Mouse (Mus musculus) liver, postnatal 0 days (tissue): ENCODE measurements around the gene Aox1.

Experiments used
- CTCF ChIP-seq: sonication (generic); IDR thresholded peaks from 2 replicates; pipeline ENCODE4 v1.5.1; 2016; ENCODE audit warnings: antibody characterized with exemption, low read depth
- EP300 ChIP-seq: IDR thresholded peaks from 2 replicates; pipeline ENCODE4 v1.6.1; 2016; ENCODE audit warnings: antibody characterized with exemption, low read depth, mild to moderate bottlenecking

DNA sequence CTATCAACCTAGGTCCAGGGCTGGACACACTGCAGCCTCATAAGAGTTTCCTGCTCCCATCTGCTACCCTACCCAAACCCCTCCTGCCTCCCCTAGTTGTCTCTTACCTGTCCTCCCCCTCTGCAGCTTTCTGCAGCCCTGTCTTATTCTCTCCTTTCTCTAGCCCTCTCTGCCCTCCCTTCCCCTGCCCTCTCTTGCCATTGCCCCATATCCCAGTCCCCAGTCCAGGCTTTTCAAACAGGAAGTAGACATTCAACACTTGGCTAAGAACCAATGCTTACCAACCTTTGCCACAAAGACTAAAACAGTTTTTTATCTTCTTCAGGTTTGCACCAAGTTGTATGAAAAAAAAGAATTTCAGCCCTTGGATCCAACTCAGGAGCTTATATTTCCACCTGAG is 108.2 kb downstream of the Aox1 start:
- TF ChIP-seq CTCF, result no peak
- no peak for TF ChIP-seq EP300
